Mouse (Mus musculus): ENCODE results near the gene Gm4181.
"Not testable (repeated sequence)": the region's sequence is repeated elsewhere in the genome, so short reads cannot be mapped to it uniquely, and the experiment has no call there.

Gene Gm4181

GRCm38 (mm10) chr14:51635566-51635965 lies at the start of gene Gm4181:
TSS of gene Gm4181 (minus strand) at chr14:51635666.
- in situ Hi-C loops (cut with MboI; ENCODE audit: unreplicated experiment in 2 of 2): not testable (repeated sequence)

GRCm38 (mm10) chr14:51677269-51677668 lies 41.8 kb upstream of the Gm4181 start:
- in situ Hi-C loops (cut with MboI; ENCODE audit: unreplicated experiment in 2 of 2): no loop called here

- in situ Hi-C loops (cut with MboI; ENCODE audit: unreplicated experiment in 2 of 2): not testable (repeated sequence)
These were observed 3.0 kb downstream of the Gm4181 start for GRCm38 (mm10) chr14:51632426-51632825.

GRCm38 (mm10) chr14:51611210-51611609 lies 24.3 kb downstream of the Gm4181 start, which contains the start of gene Gm17078:
TSS of gene Gm17078 (minus strand) at chr14:51611310.
- in situ Hi-C loops (cut with MboI; ENCODE audit: unreplicated experiment in 2 of 2): no loop called here

GRCm38 (mm10) chr14:51592039-51592438 lies 43.4 kb downstream of the Gm4181 start, which contains the start of gene Gm17174:
TSS of gene Gm17174 (minus strand) at chr14:51592139.
- in situ Hi-C loops (cut with MboI; ENCODE audit: unreplicated experiment in 2 of 2): not testable (repeated sequence)

Data from v-Abl transformed pro-B cells (cell line).